Mouse (Mus musculus) midbrain, embryonic 15.5 days (tissue): ENCODE data around the gene Unc5c. TPM values are rescaled to one million over a fixed set of nuclear protein-coding genes. Genes with fewer than 3 reads are reported as not detected.
A peak's percentile ranks its signal among the peaks of the same experiment; 100 is the strongest.

Experiments
- ATAC-seq: fragments of 200-750 bp; cut with Nextera tagmentation; replicated peaks from 2 replicates; pipeline ENCODE4 v1.8.0; 2017; ENCODE audit warnings: moderate TSS enrichment
- H3K27ac ChIP-seq: fragments of 300-500 bp; sonication (generic); 2 replicates; pipeline ENCODE4 v1.5.1; 2015; ENCODE audit warnings: mild to moderate bottlenecking, inconsistent platforms
- H3K27me3 ChIP-seq: fragments of 300-500 bp; sonication (generic); replicated peaks from 2 replicates; pipeline ENCODE4 v1.6.1; 2015; ENCODE audit warnings: inconsistent platforms
- H3K36me3 ChIP-seq: fragments of 300-500 bp; sonication (generic); replicated peaks from 2 replicates; pipeline ENCODE4 v1.6.1; 2015; ENCODE audit warnings: inconsistent platforms
- H3K4me1 ChIP-seq: fragments of 300-500 bp; sonication (generic); 2 replicates; pipeline ENCODE4 v1.6.1; 2015; ENCODE audit warnings: inconsistent platforms
- H3K4me2 ChIP-seq: fragments of 300-500 bp; sonication (generic); 2 replicates; pipeline ENCODE4 v1.6.1; 2015; ENCODE audit warnings: inconsistent platforms, mild to moderate bottlenecking, moderate library complexity
- H3K4me3 ChIP-seq: fragments of 300-500 bp; sonication (generic); 2 replicates; pipeline ENCODE4 v1.5.1; 2015; ENCODE audit warnings: mild to moderate bottlenecking, inconsistent platforms
- H3K9ac ChIP-seq: fragments of 300-500 bp; sonication (generic); 2 replicates; pipeline ENCODE4 v1.6.1; 2015; ENCODE audit warnings: mild to moderate bottlenecking, inconsistent platforms
- H3K9me3 ChIP-seq: fragments of 300-500 bp; sonication (generic); 2 replicates; pipeline ENCODE4 v1.6.1; 2016; ENCODE audit warnings: inconsistent platforms
- WGBS: fragments of 180-500 bp; shearing (Covaris S2); methylation state at CpG from one replicate; pipeline ENCODE4 v1.1.7; 2015; ENCODE audit warnings: mixed read lengths; 5-methylcytosine and 5-hydroxymethylcytosine counted together
- polyA plus RNA-seq: library from polyadenylated mRNA; unstranded; fragments of >200 nt; fragmentation: Nextera tagmentation; extraction: Ambion mirVana; gene quantifications from 2 replicates; pipeline ENCODE4 v1.2.1, GENCODE M21; 2015

Unc5c gene
- polyA plus RNA-seq, 1 experiment from 2014 or later: 14.1 TPM

DNA sequence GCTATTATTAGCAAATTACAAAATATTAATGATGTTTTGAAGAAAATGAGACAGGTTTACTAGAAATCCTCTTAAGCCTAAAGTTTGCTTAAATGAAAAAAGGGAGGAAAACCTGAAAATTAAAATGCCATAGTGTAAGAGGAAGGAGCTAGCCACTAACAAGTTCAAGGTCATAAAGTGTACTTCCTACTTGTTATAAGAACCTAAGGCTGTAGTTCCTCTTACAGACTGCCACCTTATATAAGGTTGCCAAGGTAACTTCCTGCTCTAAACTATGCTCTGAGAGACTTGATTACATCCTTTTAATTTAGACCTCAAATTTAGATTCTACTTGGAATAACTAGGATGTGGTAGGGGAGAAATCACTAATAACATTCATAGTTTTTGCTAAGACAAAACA, 64.6 kb downstream of the Unc5c start:
- no peak for ATAC-seq
- no peaks in the 10 kb centered on the region for H3K36me3 ChIP-seq
- no peak overlapping the region for H3K9ac ChIP-seq
- no peak overlapping the region for H3K27ac ChIP-seq
- no peaks in the 10 kb centered on the region for H3K4me1 ChIP-seq
- H3K27me3 ChIP-seq: no peaks in the 10 kb centered on the region
- no peaks in the 10 kb centered on the region for H3K9me3 ChIP-seq
- H3K4me3 ChIP-seq: no peak overlapping the region
- no peak overlapping the region for H3K4me2 ChIP-seq

DNA sequence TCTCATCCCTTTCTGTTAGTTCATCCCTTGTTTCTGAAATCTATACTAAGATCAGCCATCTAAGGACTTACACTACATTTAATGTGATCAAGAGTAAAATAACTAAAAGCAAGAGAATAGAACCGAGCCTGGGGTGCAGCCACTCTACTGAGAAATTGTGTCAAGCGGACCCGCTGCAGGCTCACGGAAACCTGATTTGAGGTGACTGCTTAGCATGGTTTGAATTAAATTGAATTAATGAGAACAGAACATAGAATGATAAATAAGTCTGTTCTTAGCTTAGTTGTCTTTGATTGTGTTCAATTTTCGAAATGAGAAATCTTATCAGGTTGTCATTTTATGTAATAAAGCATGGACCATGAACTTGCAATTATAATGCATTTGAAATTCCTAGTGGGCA, 68.8 kb downstream of the Unc5c start:
- Histone ChIP-seq H3K4me3 (no peak overlapping the region), H3K9me3 (no peaks in the 10 kb centered on the region), H3K4me1 (no peaks in the 10 kb centered on the region), H3K9ac (no peak overlapping the region), H3K4me2 (no peak overlapping the region), H3K27ac (no peak overlapping the region), H3K27me3 (no peaks in the 10 kb centered on the region), H3K36me3 (no peaks in the 10 kb centered on the region)
- no peak for ATAC-seq
- 67% methylated on average over 5 of the region's 5 CpGs for WGBS

DNA sequence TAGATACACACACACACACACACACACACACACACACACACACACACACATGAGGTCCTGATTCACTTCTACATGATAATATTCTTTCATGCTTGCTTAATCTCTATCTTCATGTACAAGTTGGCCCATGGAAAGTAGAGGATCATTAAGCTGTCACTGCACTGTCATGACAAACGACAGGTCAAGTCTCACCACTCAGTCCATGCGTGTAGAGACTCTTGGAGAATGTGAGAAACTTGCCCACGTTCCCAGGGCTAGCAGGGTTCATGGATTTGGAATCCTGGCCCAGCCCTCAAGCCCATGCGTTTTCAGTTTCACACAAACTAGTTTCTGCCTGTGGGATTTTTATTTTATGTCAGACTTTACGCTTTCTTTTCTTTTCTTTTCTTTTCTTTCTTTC, 71.8 kb downstream of the Unc5c start:
- Histone ChIP-seq H3K9ac (no peak overlapping the region), H3K4me2 (no peak overlapping the region), H3K27me3 (no peaks in the 10 kb centered on the region), H3K36me3 (no peaks in the 10 kb centered on the region), H3K4me1 (no peaks in the 10 kb centered on the region), H3K4me3 (no peak overlapping the region), H3K27ac (no peak overlapping the region), H3K9me3 (no peaks in the 10 kb centered on the region)
- 70% methylated on average over 5 of the region's 5 CpGs for WGBS
- ATAC-seq: no peak

DNA sequence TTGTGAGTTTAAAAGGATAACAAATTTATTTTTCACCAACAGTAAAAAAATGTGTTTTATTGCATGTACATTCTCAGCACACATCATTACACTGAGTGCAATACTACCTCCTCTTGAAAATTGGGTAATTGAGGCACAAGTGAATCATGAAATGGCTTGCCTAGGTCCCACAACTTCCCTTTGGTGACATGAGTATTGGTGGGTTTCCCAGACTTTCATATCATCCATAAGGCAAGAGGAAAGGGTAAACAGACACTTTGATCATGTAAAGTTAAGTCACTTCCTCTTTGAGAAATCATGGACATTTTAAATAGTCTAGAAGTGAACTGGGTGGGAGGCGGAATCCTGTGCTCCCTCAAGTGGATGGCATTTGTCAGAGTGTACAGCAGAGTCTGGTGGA, 73.1 kb downstream of the Unc5c start:
- 89% methylated on average over 1 of the region's 1 CpGs for WGBS
- H3K36me3 ChIP-seq: no peaks in the 10 kb centered on the region
- H3K4me1 ChIP-seq: no peaks in the 10 kb centered on the region
- no peaks in the 10 kb centered on the region for H3K9me3 ChIP-seq
- ATAC-seq: no peak
- H3K27me3 ChIP-seq: no peaks in the 10 kb centered on the region
- no peak overlapping the region for H3K9ac ChIP-seq
- no peak overlapping the region for H3K4me2 ChIP-seq
- H3K27ac ChIP-seq: no peak overlapping the region
- no peak overlapping the region for H3K4me3 ChIP-seq

DNA sequence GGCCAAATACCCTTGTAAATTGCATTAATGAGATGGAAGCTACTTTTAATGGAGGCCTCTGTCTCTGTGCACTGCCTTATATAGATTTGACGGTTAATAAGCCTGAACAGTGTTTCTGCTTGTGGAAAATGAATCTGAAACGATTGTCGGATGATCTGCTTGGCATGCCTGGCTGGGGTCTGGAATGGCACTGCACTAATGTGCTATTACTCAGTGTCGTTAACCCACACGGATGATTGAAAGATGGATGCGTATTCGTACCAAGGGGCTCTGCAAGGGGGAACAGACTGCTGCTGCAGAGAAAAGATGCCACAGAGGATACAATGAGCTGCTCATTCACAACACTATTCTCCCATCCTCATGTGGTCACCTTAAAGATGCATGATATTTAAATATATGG, 75.7 kb downstream of the Unc5c start:
- ATAC-seq: no peak

DNA sequence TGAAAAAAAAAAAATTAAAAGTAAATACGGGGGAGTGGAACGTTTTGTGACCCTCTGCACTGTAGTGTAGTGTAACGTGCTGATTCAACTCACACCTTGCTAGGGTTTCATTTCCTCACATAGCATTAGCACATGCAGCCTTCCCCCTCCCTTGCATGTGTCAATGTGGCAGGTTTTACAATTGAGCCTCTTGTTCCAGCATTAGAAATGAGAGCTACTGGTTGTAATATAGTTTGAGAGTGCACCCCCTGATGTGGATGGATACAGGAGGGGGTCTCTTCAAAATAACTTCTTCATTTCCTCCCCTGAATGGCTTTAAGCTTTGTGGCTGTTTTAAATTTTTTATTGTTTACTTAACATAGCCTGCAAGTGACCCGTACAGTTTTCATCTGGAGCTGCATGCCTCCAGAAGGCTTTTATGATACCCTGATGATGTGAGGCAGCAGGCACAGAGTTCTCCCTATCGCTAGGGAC, 82.4 kb downstream of the Unc5c start:
- H3K27me3 ChIP-seq: no peaks in the 10 kb centered on the region
- WGBS: 56% methylated on average over 5 of the region's 5 CpGs
- ATAC-seq: no peak

More for the DNA sequence above, 75.7 kb downstream of the Unc5c start:
- H3K4me3 ChIP-seq: no peak overlapping the region
- no peaks in the 10 kb centered on the region for H3K36me3 ChIP-seq
- 61% methylated on average over 7 of the region's 7 CpGs for WGBS
- H3K9me3 ChIP-seq: no peaks in the 10 kb centered on the region
- H3K9ac ChIP-seq: no peak overlapping the region
- no peaks in the 10 kb centered on the region for H3K4me1 ChIP-seq
- no peak overlapping the region for H3K27ac ChIP-seq
- H3K27me3 ChIP-seq: no peaks in the 10 kb centered on the region
- no peak overlapping the region for H3K4me2 ChIP-seq

DNA sequence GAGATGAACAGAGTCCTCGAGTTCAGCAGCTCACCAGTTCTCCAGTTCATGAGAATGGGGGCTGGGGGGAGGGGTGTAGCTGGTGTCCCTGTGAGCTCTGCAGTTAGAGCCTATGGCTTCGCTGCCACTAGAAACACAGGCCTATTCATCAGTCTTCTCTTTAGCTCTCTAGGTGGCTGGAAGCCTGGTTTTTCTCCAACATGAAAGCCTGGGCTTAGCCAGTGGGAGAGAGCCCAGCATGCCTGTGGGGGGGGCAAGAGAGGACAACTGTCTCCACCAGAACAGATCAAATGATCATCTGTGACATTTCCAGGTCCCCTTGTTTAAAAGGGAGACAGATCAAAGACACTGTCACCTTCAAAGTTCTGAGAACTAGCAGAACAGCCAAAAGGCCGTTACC, 84.6 kb downstream of the Unc5c start:
- Histone ChIP-seq H3K27me3 (no peaks in the 10 kb centered on the region), H3K4me1 (no peaks in the 10 kb centered on the region), H3K4me2 (no peak overlapping the region), H3K36me3 (no peaks in the 10 kb centered on the region), H3K9ac (no peak overlapping the region), H3K9me3 (no peaks in the 10 kb centered on the region), H3K27ac (no peak overlapping the region), H3K4me3 (no peak overlapping the region)
- WGBS: 15% methylated on average over 3 of the region's 3 CpGs
- ATAC-seq: peak; percentile 60; the same call in 1 of the 2 replicates

More for the DNA sequence above, 82.4 kb downstream of the Unc5c start:
- Histone ChIP-seq H3K4me3 (no peak overlapping the region), H3K9ac (no peak overlapping the region), H3K36me3 (no peaks in the 10 kb centered on the region), H3K9me3 (no peaks in the 10 kb centered on the region), H3K4me2 (no peak overlapping the region), H3K27ac (no peak overlapping the region), H3K4me1 (no peaks in the 10 kb centered on the region)

DNA sequence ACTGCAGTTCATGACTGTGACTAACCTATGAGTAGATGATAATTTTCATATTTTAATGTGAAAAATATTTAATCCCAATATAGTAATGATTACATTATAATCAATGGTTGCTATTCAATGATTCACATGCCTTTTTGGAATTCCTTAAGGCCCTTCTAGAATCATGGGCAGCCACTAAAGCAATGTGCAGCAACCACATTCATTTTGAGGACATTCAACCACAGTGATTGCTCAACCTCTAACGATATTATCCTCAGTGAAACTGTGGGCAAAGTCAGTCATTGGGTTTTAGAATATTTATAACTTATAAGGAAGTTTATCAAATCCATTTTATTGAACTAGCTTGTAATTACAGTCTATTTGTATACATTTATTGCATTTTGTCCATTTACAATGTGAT, 87.9 kb downstream of the Unc5c start:
- H3K27me3 ChIP-seq: no peaks in the 10 kb centered on the region
- ATAC-seq: no peak
- H3K4me3 ChIP-seq: no peak overlapping the region
- no peaks in the 10 kb centered on the region for H3K4me1 ChIP-seq
- no peak overlapping the region for H3K27ac ChIP-seq
- no peak overlapping the region for H3K9ac ChIP-seq
- no peaks in the 10 kb centered on the region for H3K36me3 ChIP-seq
- no peaks in the 10 kb centered on the region for H3K9me3 ChIP-seq
- WGBS: 92% methylated on average over 1 of the region's 1 CpGs
- H3K4me2 ChIP-seq: no peak overlapping the region

DNA sequence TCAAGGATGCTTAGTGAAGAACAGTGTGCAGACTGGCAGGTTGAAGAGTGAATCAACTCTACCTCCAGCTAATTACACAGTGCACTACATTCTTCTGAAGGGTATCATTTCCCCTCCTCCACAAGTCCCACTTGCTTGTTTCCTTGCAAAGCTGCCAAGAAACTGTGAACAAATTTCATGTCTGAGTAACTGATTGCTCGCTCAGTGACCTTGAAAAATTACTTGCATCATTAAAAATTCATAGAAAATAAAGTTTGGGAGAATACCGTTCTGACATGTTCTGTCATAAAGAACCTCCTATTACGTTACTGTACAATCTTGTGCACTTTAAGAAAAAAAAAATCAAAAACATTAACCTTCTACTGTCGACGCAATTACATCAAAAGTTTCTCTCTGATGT, 92.1 kb downstream of the Unc5c start:
- Histone ChIP-seq H3K27ac (no peak overlapping the region), H3K4me1 (no peaks in the 10 kb centered on the region), H3K9me3 (no peaks in the 10 kb centered on the region), H3K27me3 (no peaks in the 10 kb centered on the region), H3K4me2 (no peak overlapping the region), H3K36me3 (no peaks in the 10 kb centered on the region), H3K9ac (no peak overlapping the region), H3K4me3 (no peak overlapping the region)
- ATAC-seq: no peak
- 77% methylated on average over 5 of the region's 5 CpGs for WGBS

DNA sequence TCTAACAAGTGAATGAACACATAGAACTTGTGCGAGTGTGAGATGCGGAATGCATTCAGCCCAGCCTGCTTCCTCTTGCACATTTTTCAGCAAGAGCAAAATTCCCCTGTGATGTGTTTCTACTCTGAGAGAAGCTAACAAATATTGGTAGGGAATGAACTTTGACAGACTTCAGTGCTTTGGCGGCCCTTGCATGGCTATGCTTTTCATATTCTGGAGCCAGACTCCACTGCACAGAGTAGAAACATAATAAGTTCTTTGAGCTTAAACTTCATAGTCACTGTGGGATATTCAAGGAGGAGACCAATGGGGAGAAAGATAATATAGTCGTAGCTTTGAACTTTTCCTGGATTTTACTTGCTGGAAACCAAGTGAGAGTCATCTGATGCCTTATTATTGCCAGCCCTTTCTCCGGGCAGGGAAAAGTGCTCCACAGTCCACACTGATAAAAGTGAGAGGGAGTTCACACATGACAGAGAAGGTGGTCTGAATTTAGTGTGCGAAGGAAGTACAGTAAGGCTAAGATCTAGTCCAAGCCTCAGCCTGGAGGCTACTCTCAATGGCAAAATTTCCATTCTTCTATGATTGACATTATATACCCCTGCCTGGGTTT, 110.2 kb downstream of the Unc5c start:
- Histone ChIP-seq H3K9ac (no peak overlapping the region), H3K4me1 (no peaks in the 10 kb centered on the region), H3K4me2 (no peak overlapping the region), H3K9me3 (no peaks in the 10 kb centered on the region), H3K27ac (no peak overlapping the region), H3K36me3 (no peaks in the 10 kb centered on the region), H3K27me3 (peaks cover 6% of the 10 kb centered on the region; the same call in 1 of the 2 replicates), H3K4me3 (no peak overlapping the region)
- ATAC-seq: 0 out of 2 replicates have a peak, but pooled peaks have one; percentile 57
- WGBS: 68% methylated on average over 6 of the region's 6 CpGs

DNA sequence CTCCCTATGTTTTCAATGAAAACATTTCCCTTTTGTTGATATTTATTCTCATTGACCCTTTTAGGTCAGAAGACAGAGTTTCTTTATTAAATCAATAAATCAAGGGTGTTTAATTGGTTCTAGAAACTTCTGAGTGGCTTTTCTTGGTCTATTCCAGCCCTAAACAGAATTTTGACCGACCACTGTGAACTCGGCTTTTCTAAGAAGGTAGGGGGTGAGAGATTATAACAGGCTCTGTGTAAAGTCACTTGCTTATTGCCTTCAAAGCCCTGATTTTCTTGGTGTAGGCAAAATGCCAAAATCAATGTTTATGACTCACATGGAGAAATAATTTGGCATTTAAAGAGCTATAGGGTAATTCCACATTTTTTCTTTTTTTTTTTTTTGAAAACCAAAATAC, 112.4 kb downstream of the Unc5c start:
- 40% methylated on average over 2 of the region's 2 CpGs for WGBS
- Histone ChIP-seq H3K27ac (no peak overlapping the region), H3K27me3 (peaks cover 6% of the 10 kb centered on the region; the same call in 1 of the 2 replicates), H3K4me2 (no peak overlapping the region), H3K36me3 (no peaks in the 10 kb centered on the region), H3K4me1 (peaks cover 6% of the 10 kb centered on the region; the same call in 1 of the 2 replicates), H3K9ac (no peak overlapping the region), H3K4me3 (no peak overlapping the region), H3K9me3 (no peaks in the 10 kb centered on the region)
- ATAC-seq: no peak

DNA sequence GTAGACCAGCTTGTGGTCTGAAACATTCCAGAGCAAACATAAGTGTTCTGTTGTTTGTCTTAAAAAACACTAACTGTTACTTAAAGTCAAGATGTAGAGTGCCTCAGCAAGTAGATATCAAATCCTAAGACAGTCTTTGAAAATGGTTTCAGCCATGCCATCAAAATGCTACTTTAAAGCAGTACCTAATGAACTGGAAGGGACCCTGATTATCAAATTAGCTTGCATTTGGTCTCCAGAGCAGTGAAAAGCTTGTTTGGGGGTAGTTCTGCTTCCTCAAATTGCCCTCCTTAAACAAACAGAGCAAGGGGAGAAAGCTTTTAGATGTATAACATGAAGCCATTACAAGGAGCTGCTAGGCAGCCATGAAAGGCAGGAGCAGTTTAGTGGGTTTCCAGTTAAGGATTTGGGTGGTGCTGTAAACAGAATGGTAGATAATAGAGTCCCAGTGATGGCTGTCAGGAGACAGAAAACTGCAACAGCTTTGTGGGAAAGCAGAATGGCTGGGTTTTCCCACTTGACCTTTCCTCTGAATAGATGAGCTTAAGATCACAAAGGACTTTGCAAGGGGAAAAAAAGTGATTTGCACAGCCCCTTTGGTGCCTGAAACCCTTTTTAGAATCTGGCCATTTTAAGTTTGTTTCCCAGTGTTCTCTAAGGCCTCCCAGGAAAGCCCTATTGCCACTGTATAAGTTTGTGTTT, 116.3 kb downstream of the Unc5c start:
- Histone ChIP-seq H3K36me3 (no peaks in the 10 kb centered on the region), H3K27me3 (peaks cover 6% of the 10 kb centered on the region; the same call in 1 of the 2 replicates), H3K9me3 (peaks cover 3% of the 10 kb centered on the region; the same call in 1 of the 2 replicates), H3K4me1 (peaks cover 6% of the 10 kb centered on the region; the same call in 1 of the 2 replicates), H3K4me2 (no peak overlapping the region), H3K4me3 (no peak overlapping the region), H3K9ac (no peak overlapping the region), H3K27ac (no peak overlapping the region)
- peak; percentile 54; the same call in 1 of the 2 replicates for ATAC-seq

DNA sequence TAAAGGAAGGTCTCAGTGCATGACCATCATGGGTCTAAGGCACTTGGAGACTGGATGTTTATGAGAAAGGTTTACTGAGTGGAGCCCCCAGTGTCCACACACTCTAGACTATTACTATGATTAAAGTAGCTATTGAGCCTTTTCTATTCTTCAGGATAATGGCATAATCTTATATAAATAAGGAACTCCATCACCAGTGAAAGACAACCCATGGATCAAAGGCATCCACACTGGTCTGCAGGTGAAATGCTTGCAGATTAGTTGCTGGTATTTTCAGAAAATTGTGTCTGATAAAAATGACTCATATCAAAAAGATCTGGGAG, 116.8 kb downstream of the Unc5c start:
- H3K9ac ChIP-seq: no peak overlapping the region
- no peaks in the 10 kb centered on the region for H3K36me3 ChIP-seq
- no peak for ATAC-seq
- H3K9me3 ChIP-seq: peaks cover 3% of the 10 kb centered on the region; the same call in 1 of the 2 replicates
- H3K4me2 ChIP-seq: no peak overlapping the region
- peaks cover 6% of the 10 kb centered on the region; the same call in 1 of the 2 replicates for H3K4me1 ChIP-seq
- H3K27me3 ChIP-seq: peaks cover 8% of the 10 kb centered on the region; the same call in 1 of the 2 replicates
- H3K27ac ChIP-seq: no peak overlapping the region
- H3K4me3 ChIP-seq: no peak overlapping the region
